Mouse (Mus musculus) hindlimb bud, embryonic 11.5 days (tissue): ENCODE data around the gene Cd3e.

Source experiments
- DNase-seq: peaks from one replicate; pipeline ENCODE4 v3.0.0-alpha.2; 2012; ENCODE audit warnings: low read depth, low spot score; ENCODE audit errors: extremely low spot score

Cd3e gene

GRCm38 (mm10) chr9:45018031-45018430, 8.6 kb upstream of the Cd3e start:
- no peak for DNase-seq

GRCm38 (mm10) chr9:45015841-45016240, 6.4 kb upstream of the Cd3e start:
- DNase-seq = no peak

GRCm38 (mm10) chr9:45014879-45015278, 5.5 kb upstream of the Cd3e start:
- DNase-seq = no peak

DNA sequence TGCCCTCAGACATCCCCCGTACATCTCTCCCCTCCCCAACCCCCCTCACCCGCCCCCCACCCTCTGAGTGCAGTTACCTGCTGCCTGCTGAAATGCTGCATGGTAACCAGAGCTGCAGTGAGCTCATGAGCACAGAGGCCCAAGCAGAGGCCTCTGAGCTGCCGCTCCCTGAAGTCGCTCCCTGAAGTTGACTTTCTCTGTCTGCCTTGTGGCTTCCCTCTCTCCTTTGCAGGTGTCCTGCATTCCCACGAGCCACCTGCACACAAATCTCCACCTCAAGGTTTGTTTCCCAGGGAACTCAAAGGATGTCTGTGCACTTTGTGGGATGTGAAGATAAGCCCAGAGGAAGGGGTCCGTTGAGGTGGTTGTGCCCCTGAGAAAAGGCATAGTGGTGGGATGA, 1.9 kb upstream of the Cd3e start:
- no peak for DNase-seq

- no peak for DNase-seq
Measured at GRCm38 (mm10) chr9:45010461-45010860, 1.0 kb upstream of the Cd3e start.

DNA sequence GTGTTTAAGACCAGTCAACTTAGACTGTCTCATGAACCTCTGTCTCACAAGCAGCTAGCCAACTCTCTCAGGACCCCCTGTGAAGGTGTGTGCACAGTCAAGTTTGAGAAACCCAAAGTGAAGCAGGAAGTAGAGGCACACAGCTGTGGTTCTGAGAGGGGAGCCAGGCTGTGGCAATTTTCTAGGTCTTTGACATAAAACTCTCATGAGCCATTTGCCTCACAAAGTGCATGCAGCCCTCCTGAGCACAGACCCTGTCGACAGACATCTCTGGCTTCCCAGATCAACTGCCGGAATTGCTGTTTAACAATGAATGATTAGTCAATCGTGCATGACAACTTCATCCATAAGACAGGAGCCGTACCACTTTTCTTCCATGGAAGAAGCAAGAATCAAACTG, 1.1 kb downstream of the Cd3e start:
- no peak for DNase-seq

DNA sequence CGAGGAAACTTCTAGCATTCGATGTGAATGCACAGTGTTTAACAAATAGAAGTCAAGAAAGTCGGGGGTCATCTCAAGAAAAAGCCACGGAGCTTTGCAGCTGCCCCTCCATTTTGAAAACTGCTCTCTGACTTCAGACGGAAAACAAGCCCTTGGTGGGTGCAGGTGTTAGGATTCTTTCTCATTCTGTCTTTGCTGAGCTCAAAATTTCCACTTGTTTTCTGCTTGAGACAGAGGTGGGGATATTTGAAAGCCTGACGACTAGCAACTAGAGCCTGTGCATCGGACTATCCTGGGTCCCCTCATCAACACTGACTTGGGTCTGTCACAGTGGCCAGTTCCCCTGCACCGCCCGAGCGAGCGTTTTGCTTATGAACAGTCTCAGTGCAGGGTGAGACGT, 2.0 kb downstream of the Cd3e start:
- DNase-seq = no peak

DNA sequence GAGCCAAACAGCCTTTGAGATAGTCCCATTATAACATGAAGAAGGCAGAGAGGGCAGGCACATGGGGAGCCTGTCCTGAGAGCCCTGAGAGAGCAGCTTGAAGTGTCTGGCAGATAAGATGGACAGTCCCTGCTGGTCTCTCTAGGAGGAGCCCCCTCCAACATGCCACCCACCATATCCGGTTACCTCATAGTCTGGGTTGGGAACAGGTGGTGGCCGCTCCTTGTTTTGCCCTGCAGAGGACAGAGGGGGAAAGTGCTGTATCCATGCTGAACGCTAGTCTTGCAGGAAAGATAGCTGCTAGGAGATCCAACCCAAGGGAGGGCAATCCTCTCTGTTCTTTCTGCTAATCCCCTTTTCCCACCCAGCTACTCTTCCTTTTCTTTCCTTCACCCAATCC, 9.2 kb downstream of the Cd3e start:
- no peak for DNase-seq

DNA sequence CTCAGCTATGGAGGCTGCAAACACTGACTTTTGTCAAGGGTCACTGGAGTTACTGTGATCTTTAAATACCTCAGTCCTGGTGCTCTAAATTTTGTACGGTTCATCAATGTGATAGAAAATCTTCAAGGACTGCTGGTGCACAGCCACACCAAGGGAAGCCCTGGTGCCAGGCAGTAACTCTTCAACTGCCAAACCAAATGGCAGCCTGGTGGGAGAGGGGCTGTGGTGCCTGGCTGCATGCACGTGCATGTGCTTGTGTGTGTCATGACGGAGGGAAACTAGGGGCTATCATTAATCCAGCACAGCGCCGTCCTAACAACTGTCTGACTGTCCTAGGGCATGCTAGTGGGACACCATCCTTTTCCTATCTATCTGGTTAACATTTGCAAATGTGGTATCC, 9.7 kb downstream of the Cd3e start:
- no peak for DNase-seq

DNA sequence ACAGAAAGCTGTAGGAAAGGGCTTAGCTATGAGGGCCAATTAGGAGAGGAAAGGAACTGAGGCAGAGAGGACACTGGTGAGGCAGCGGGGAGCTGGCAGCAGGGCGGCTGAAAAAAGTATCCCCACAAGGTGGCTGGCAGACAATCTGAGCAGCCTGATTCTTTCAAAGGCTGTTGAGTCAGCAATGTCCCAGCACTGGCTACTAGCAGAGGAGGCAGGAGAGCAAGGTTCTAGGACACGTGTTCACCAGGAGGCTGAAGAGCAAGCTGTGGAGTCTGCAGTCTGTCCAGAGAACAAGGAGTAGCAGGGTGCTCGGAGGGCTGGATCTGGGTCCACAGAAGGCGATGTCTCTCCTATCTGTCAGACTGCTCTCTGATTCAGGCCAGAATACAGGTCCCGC, 10.3 kb downstream of the Cd3e start:
- DNase-seq = no peak

DNA sequence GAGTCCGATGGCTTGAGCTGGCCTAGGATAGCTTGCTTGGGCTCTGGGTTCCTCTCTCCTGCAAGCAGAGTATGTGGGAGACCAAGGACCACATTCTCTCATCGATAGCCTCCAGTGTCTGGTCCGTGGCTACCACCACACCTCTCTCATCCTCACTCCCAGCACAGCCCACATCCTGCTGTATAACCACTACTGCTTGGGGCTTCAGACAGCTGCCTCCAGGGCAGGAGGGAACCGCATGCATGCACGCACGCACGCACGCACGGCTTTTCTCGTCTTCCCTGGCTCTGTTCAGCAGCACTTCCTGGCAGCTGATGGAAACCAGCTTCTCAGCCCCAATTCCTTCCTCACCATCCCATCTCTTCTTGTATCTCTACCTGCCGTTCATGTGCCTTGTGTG, 11.3 kb downstream of the Cd3e start:
- DNase-seq = no peak

DNA sequence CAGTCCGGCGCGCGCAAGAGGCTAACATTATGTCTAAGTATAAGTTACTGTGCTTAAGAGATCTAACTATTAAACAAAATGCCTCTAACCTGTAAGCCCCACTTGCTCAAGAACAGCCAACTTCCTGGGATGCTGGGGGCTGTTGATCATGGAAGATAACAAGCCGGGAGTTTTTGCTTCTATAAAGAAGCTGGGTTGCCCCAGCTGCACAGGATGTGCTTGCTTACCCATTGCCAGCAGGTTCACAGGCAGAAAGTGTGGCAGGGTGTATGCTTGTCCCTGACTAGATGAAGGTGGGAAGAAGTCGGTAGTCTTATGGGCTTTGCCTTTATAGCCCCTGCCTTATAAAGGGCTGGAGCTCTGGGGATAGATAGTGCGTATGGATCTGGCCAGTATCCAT, 12.8 kb downstream of the Cd3e start:
- no peak for DNase-seq

GRCm38 (mm10) chr9:44994962-44995361, 14.5 kb downstream of the Cd3e start:
- no peak for DNase-seq

DNA sequence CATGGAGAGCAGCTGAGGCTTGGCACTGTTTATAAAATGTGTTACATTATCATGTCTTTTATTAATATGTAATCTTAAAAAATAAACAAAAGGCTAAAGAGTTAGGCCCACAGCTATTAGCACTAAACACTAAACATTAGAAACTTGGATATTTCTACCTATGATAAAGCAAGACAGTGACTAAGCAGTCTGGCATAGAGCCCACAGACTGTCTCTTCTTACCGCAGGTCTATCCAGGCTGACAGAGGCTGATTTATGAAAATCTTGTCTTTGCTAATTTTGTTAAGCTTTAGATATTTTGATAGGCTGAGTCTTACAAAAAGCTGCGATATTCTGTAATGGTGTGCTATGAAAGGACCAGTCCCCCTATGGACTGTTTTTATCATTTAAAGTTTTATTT, 16.2 kb downstream of the Cd3e start:
- no peak for DNase-seq

- no peak for DNase-seq
Measured at GRCm38 (mm10) chr9:44992271-44992670, 17.2 kb downstream of the Cd3e start.

GRCm38 (mm10) chr9:44991821-44992220, 17.6 kb downstream of the Cd3e start:
- DNase-seq = no peak

GRCm38 (mm10) chr9:44986976-44987375, 22.5 kb downstream of the Cd3e start:
- no peak for DNase-seq

DNA sequence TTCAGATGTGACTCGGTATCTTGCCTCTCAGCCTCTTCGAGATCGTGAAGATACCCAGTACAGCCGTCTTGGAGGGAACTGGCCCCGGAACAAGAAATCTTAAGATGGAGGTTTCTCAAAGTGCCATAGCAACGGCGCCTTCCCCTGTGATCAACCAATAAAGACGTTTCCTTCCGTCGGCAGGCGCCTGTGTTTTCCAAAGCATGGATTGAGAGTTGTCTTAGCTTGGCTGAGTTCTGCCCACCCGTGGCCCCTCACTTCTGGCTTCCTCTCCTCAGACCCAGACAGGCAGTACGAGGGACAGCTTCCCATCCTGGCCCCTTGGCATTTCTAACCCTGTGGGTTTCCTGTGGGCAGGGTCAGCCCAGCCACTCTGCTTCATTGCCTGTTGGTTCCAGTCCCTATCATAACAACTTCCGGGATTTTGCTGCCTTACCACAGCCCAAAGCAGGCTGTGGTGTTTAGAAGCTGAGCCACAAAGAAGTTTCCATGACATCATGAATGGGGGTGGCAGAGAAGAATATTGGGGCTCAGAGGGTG, 23.1 kb downstream of the Cd3e start:
- DNase-seq = no peak

DNA sequence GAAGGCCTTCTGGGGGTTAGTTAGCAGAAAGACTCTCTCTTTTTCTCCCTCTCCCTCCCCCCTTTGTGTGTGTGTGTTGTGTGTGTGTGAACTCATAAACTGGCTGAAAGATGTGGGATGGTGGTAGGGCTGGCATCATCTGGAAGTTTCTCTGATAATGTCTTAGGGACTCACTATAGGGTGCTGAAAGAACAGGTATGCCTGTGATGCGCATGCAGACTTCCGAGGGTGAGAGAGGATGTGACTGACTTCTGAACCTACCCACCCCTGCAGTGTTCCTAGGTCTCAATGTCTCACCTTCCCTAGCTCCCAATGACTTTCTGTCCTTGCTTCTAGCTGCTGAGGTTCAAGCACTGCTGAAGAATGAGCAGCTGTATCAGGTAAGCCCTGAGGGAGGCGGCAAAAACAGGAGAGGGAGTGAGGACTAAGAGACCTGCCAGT, 23.7 kb downstream of the Cd3e start:
- no peak for DNase-seq

DNA sequence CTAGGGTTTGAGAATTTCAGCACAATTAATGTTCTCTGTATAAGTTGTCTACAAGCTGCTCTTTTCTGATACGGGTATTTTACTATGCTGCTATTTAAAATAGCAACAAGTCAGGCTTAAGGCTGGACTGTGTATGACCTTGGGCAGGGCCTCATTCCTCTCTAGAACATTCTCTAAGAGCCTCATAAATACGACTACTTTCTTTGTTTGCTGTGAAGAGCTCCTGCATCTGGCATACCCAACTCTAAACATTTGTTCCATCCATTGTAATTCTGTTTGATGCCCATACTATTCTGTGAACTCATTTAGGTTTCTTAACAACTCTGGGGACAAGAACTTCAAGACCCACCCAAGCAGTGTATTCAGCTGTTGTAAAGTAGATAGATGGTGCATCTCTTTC, 26.4 kb downstream of the Cd3e start:
- DNase-seq = no peak

- no peak for DNase-seq
Measured at GRCm38 (mm10) chr9:44982531-44982930, 26.9 kb downstream of the Cd3e start.

DNA sequence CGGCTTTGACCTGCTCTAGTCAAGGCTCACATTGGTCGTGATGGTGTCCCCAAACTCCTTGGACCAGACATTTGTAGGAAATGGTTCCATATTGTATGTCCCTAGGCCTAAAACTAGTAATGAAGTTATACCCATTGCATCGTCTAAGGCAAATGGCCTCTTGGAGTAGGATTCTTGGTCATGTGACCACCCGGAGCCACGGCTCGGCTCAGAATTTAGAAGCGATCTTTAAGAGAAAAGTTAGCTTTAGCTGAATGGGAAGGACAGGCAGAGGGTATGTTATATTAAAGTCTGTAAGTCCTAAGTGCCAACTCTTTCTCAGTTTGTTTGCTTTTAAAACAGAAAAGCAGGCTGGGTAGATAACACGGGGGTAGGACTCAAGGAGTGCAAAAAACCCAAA, 27.3 kb downstream of the Cd3e start:
- no peak for DNase-seq

GRCm38 (mm10) chr9:44981676-44982075, 27.8 kb downstream of the Cd3e start, which contains the start of gene Cd3d:
Cd3d (plus strand) TSS chr9:44981786.
- DNase-seq = no peak

- no peak for DNase-seq
Measured at GRCm38 (mm10) chr9:44981104-44981503, 28.3 kb downstream of the Cd3e start.
